9 mouse cellular contexts compared by ENCODE assay signal in the genomic region with DNA sequence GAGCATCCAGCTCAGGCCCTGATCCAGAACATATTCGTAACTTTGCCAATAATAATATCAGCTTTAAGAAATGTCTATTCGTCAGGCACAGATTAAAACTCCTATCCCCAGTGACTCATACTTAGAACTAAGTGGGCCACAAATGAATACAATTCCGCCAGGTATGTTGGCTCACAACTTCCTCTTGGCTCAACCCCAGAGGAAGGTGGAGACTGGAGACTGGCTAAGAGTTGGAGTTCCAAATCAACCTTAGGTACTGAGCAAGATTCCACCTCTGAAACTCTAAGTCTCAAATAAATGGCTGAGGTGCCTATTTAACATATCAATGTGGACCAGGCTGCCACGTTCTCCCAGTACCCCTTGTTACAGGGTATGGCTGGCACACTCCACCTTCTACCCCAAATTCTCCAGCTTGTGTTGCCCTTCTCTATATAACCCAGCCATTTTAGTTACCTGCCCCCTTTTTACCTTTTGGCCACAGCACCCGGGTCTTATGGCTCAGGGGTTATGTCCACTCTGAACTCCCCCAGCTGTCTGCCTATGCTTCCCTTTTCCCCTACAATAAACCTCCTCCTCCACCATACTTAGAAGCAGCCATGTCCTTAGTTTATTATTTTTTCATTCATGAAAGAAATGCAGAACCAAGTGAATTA. TPM values are rescaled to one million over a fixed set of nuclear protein-coding genes. Genes with fewer than 3 reads are reported as not detected.
DNase-seq lines count a peak whose midpoint lies in the region; ATAC-seq and TF ChIP-seq lines count a peak whose summit lies in the region.
"Had no signal": no experiment of that assay in that cellular context is flagged by ENCODE, and none has a peak within 500 bp of the region (broad histone marks: within the 10 kb centered on the region; RNA-seq: fewer than 3 reads in every experiment).

No protein-coding gene starts in this region.

- 45% methylated on average over 5 of the region's 5 CpGs for WGBS in cerebellum, adult 2 months
- 65% methylated on average over 5 of the region's 5 CpGs for WGBS in limb, embryonic 15.5 days
- WGBS in neural tube, embryonic 12.5 days: 68% methylated on average over 5 of the region's 5 CpGs

- H3K27me3 ChIP-seq in cerebellum, adult 2 months (ENCODE audit: control insufficient read depth, insufficient read depth, low read length): no peaks in the 10 kb centered on the region
- H3K27me3 ChIP-seq in limb, embryonic 15.5 days: no peaks in the 10 kb centered on the region
- no peaks in the 10 kb centered on the region for H3K27me3 ChIP-seq in neural tube, embryonic 12.5 days (replicated peaks)

- peak overlapping the region; percentile 52 for H3K4me2 ChIP-seq in limb, embryonic 15.5 days
- H3K4me2 ChIP-seq in neural tube, embryonic 12.5 days (replicated peaks): peak overlapping the region; percentile 61

- no peak for TF ChIP-seq POLR2A in cerebellum, adult 2 months (IDR thresholded peaks at IDR 0.05; ENCODE audit: borderline replicate concordance, insufficient read depth, low read length)

- ATAC-seq in granulocyte monocyte progenitor cell, adult 5-6 weeks (replicated peaks; ENCODE audit: poor library complexity, severe bottlenecking): 0 out of 2 replicates have a peak, but pooled peaks have one; percentile 15
- ATAC-seq in limb, embryonic 15.5 days (ENCODE audit: insufficient number of reproducible peaks, low FRiP score, low TSS enrichment, low read depth): no peak
- ATAC-seq in neural tube, embryonic 12.5 days (ENCODE audit: low FRiP score, low read depth): 0 out of 2 replicates have a peak, but pooled peaks have one; percentile 4

- no peak overlapping the region for H3K9ac ChIP-seq in limb, embryonic 15.5 days
- peak overlapping the region; percentile 51; the same call in 1 of the 2 replicates for H3K9ac ChIP-seq in neural tube, embryonic 12.5 days

- no peak for TF ChIP-seq CTCF in cerebellum, adult 2 months (IDR thresholded peaks at IDR 0.05; ENCODE audit: borderline replicate concordance, insufficient read depth, low read depth, low read length)

- peak overlapping the region; percentile 96 for H3K4me3 ChIP-seq in cerebellum, adult 2 months (replicated peaks; ENCODE audit: insufficient read depth, low read depth, low read length)
- H3K4me3 ChIP-seq in limb, embryonic 15.5 days: peak overlapping the region; percentile 63
- peak overlapping the region; percentile 44 for H3K4me3 ChIP-seq in neural tube, embryonic 12.5 days

- H3K27ac ChIP-seq in cerebellum, adult 2 months (ENCODE audit: insufficient read depth, low read length): no peak overlapping the region
- 0 out of 2 replicates have a peak overlapping the region, but pooled peaks have one; percentile 9 for H3K27ac ChIP-seq in limb, embryonic 15.5 days
- no peak overlapping the region for H3K27ac ChIP-seq in neural tube, embryonic 12.5 days

- no peaks in the 10 kb centered on the region for H3K9me3 ChIP-seq in limb, embryonic 15.5 days
- H3K9me3 ChIP-seq in neural tube, embryonic 12.5 days: peaks cover 5% of the 10 kb centered on the region; the same call in 1 of the 2 replicates

- no peaks in the 10 kb centered on the region; the same call in 1 of the 2 replicates for H3K4me1 ChIP-seq in cerebellum, adult 2 months (ENCODE audit: control insufficient read depth, insufficient read depth, low read length)
- 0 out of 2 replicates have a peak, but pooled peaks cover 4% of the 10 kb centered on the region for H3K4me1 ChIP-seq in limb, embryonic 15.5 days
- H3K4me1 ChIP-seq in neural tube, embryonic 12.5 days: peaks cover 5% of the 10 kb centered on the region

- peaks cover 24% of the 10 kb centered on the region for H3K36me3 ChIP-seq in limb, embryonic 15.5 days
- peaks cover 23% of the 10 kb centered on the region for H3K36me3 ChIP-seq in neural tube, embryonic 12.5 days

- DNase-seq in ovary, adult 18-20 months (ENCODE audit: low spot score): peak; percentile 4
- DNase-seq in ovary, postnatal 36 days (ENCODE audit: low spot score): no peak
- peak; percentile 23 to 26 for DNase-seq in cerebellum, adult 2 months
- DNase-seq in gastrocnemius, postnatal 25 days: no peak
- DNase-seq in right cerebral cortex, adult 18-20 months: no peak

RNA-seq across cellular contexts. Expression of gene Pramef8, which starts 0.5 kb away (rescaled TPM):
- 13.2 and 14.0 TPM in 2 replicates for polyA plus RNA-seq in cerebellum, adult 2 months (2012; rRNA removed)
- total RNA-seq in granulocyte monocyte progenitor cell, adult 5-6 weeks (2014; fragmentation: Nextera tagmentation): 13.9 and 15.5 TPM in 2 replicates
- 8.5 and 10.4 TPM in 2 replicates for total RNA-seq in granulocyte monocyte progenitor cell, adult 5-6 weeks (2017)
- polyA plus RNA-seq in limb, embryonic 15.5 days (2015; fragmentation: Nextera tagmentation; extraction: Ambion mirVana): 19.8 and 20.0 TPM in 2 replicates
- polyA plus RNA-seq in neural tube, embryonic 12.5 days (2016; fragmentation: Nextera tagmentation; extraction: Ambion mirVana): 21.3 and 23.0 TPM in 2 replicates
- 1 to 10 TPM; 6.3 to 6.5 TPM for total RNA-seq in gastrocnemius, postnatal 25 days (2021)

RNA-seq across cellular contexts. Expression of gene Pramel1, which starts 17.5 kb away (rescaled TPM):
- 0.03 and 0.07 TPM in 2 replicates for polyA plus RNA-seq in cerebellum, adult 2 months (2012; rRNA removed)
- total RNA-seq in granulocyte monocyte progenitor cell, adult 5-6 weeks (2014; fragmentation: Nextera tagmentation): not detected in 2 replicates
- total RNA-seq in granulocyte monocyte progenitor cell, adult 5-6 weeks (2017): not detected in 2 replicates
- not detected in 2 replicates for polyA plus RNA-seq in limb, embryonic 15.5 days (2015; fragmentation: Nextera tagmentation; extraction: Ambion mirVana)
- polyA plus RNA-seq in neural tube, embryonic 12.5 days (2016; fragmentation: Nextera tagmentation; extraction: Ambion mirVana): not detected in 2 replicates
- not detected for total RNA-seq in gastrocnemius, postnatal 25 days (2021)
- total RNA-seq: heart, postnatal 10 days had no signal

RNA-seq across cellular contexts. Expression of gene Oog4, which starts 38.4 kb away (rescaled TPM):
- polyA plus RNA-seq in cerebellum, adult 2 months (2012; rRNA removed): not detected in 2 replicates
- not detected in 2 replicates for total RNA-seq in granulocyte monocyte progenitor cell, adult 5-6 weeks (2014; fragmentation: Nextera tagmentation)
- total RNA-seq in granulocyte monocyte progenitor cell, adult 5-6 weeks (2017): not detected in 2 replicates
- not detected in 2 replicates for polyA plus RNA-seq in limb, embryonic 15.5 days (2015; fragmentation: Nextera tagmentation; extraction: Ambion mirVana)
- polyA plus RNA-seq in neural tube, embryonic 12.5 days (2016; fragmentation: Nextera tagmentation; extraction: Ambion mirVana): not detected in 2 replicates
- total RNA-seq in gastrocnemius, postnatal 25 days (2021): not detected
- total RNA-seq: heart, postnatal 10 days had no signal

Comparison
In these comparisons a context has a peak if more than half of its experiments do, and no peak if none do; other contexts are left out.
1. DNase-seq: peak in ovary, adult 18-20 months (single experiment) and cerebellum, adult 2 months (2 of 2); none in ovary, postnatal 36 days (single experiment), gastrocnemius, postnatal 25 days (single experiment) and right cerebral cortex, adult 18-20 months (single experiment).
2. H3K4me3 ChIP-seq: peak in every context shown above with its lines; median percentile 96 in cerebellum, adult 2 months; 63 in limb, embryonic 15.5 days; 44 in neural tube, embryonic 12.5 days.